Mouse (Mus musculus) liver, embryonic 16.5 days (tissue): Measurements from ENCODE around the gene Hspb6. TPM values are rescaled to one million over a fixed set of nuclear protein-coding genes. Genes with fewer than 3 reads are reported as not detected.

Source experiments
- ATAC-seq: fragments of 200-750 bp; cut with Nextera tagmentation; 2 replicates; pipeline ENCODE4 v1.8.0; 2017; ENCODE audit warnings: low read depth, mild to moderate bottlenecking, moderate number of reproducible peaks, moderate library complexity
- H3K27ac ChIP-seq: fragments of 300-500 bp; sonication (generic); 2 replicates; pipeline ENCODE4 v1.5.1; 2014; ENCODE audit warnings: mild to moderate bottlenecking, low read length
- H3K27me3 ChIP-seq: fragments of 300-500 bp; sonication (generic); 2 replicates; pipeline ENCODE4 v1.6.1; 2014; ENCODE audit warnings: low read depth, low read length, mixed read lengths; ENCODE audit not compliant: control insufficient read depth, insufficient read depth
- H3K36me3 ChIP-seq: fragments of 300-500 bp; sonication (generic); 2 replicates; pipeline ENCODE4 v1.6.1; 2014; ENCODE audit warnings: mild to moderate bottlenecking; ENCODE audit not compliant: control insufficient read depth, insufficient read depth
- H3K4me1 ChIP-seq: fragments of 300-500 bp; sonication (generic); 2 replicates; pipeline ENCODE4 v1.6.1; 2014; ENCODE audit warnings: low read depth, low read length, mixed read lengths; ENCODE audit not compliant: control insufficient read depth
- H3K4me2 ChIP-seq: fragments of 300-500 bp; sonication (generic); 2 replicates; pipeline ENCODE4 v1.6.1; 2014; ENCODE audit warnings: low read depth, low read length, mixed read lengths
- H3K4me3 ChIP-seq: fragments of 300-500 bp; sonication (generic); 2 replicates; pipeline ENCODE4 v1.5.1; 2014; ENCODE audit warnings: low read depth, mild to moderate bottlenecking, low read length
- H3K9ac ChIP-seq: fragments of 300-500 bp; sonication (generic); 2 replicates; pipeline ENCODE4 v1.6.1; 2014; ENCODE audit warnings: low read depth, low read length
- H3K9me3 ChIP-seq: fragments of 300-500 bp; sonication (generic); replicated peaks from 2 replicates; pipeline ENCODE4 v1.6.1; 2016; ENCODE audit warnings: low read length; ENCODE audit not compliant: control insufficient read depth
- WGBS: fragments of 180-500 bp; shearing (Covaris S2); extraction: QIAGEN DNeasy Blood & Tissue Kit; methylation state at CpG from one replicate; pipeline ENCODE4 v1.1.7; 2014; ENCODE audit not compliant: insufficient replicate concordance; 5-methylcytosine and 5-hydroxymethylcytosine counted together
- polyA plus RNA-seq: library from polyadenylated mRNA; unstranded; fragments of >200 nt; fragmentation: Nextera tagmentation; extraction: Ambion mirVana; gene quantifications from 2 replicates; pipeline ENCODE4 v1.2.1, GENCODE M21; 2015

Hspb6 gene
- polyA plus RNA-seq, 1 experiment from 2014 or later, result 6.9 TPM

DNA sequence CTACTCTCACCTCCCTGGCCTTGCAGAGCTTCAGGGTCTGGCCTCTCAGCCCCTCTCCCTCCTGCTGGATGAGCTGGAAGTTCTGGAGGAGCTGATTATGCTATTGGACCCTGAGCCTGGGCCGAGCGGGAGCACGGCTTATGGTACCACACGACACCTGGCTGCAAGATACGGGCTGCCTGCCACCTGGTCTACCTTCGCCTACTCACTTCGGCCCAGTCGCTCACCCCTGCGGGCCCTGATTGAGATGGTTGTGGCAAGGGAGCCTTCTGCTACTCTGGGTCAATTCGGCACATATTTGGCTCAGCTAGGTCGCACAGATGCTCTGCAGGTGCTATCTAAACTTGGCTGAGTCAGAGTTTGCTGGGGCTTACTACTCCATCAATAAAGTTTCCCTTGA, 15.6 kb downstream of the Hspb6 start:
- Histone ChIP-seq H3K9me3 (no peaks in the 10 kb centered on the region), H3K27me3 (no peaks in the 10 kb centered on the region), H3K4me2 (no peak overlapping the region), H3K4me1 (peaks cover 8% of the 10 kb centered on the region), H3K9ac (no peak overlapping the region), H3K4me3 (no peak overlapping the region), H3K27ac (no peak overlapping the region), H3K36me3 (peaks cover 38% of the 10 kb centered on the region)
- no peak for ATAC-seq
- WGBS, result 83% methylated on average over 11 of the region's 11 CpGs

DNA sequence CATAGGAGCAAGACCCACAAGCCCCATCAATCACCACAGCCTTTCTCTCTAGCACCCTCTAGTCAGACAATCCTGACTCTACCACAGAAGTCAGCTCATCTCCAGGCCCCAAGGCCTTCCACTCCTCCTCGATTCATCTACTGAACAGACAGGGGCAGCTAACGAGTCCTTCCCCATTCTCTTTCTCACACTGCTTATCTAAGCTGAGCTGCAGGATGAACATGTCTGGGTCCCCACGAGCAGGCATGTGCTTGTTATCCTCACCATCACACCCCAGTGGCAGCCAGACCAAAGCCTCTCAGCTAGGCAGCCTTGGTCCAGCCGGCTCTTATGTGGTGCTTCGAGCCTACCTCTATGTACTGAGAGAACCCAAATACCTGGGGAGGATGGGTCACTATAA, 20.4 kb downstream of the Hspb6 start:
- Histone ChIP-seq H3K27me3 (no peaks in the 10 kb centered on the region), H3K27ac (no peak overlapping the region), H3K9me3 (no peaks in the 10 kb centered on the region), H3K4me2 (no peak overlapping the region), H3K9ac (no peak overlapping the region), H3K4me1 (peaks cover 7% of the 10 kb centered on the region), H3K36me3 (peaks cover 82% of the 10 kb centered on the region), H3K4me3 (no peak overlapping the region)
- peak; percentile 27; the same call in 1 of the 2 replicates for ATAC-seq
- WGBS, result 46% methylated on average over 5 of the region's 5 CpGs

DNA sequence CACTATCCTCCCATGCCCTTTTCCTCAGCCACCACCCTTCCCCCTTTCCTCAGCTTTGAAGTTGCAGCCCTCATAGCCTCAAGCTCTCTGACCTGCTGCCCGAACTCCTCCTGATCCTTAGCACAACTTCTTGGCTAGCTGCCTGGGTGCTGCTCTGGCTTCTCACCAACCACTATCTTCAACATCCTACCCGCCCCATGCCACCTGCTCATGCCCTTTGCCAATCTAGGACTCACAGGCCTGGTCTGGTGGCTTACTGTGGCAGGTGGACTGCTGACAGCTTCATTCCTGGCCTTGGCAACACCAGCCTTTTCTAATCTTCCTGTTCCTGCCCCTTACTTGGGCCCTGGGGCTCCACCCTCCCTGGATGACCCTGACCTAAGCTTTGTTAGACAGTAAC, 21.0 kb downstream of the Hspb6 start:
- H3K4me2 ChIP-seq, result no peak overlapping the region
- no peaks in the 10 kb centered on the region for H3K9me3 ChIP-seq
- H3K27me3 ChIP-seq, result no peaks in the 10 kb centered on the region
- no peak overlapping the region for H3K9ac ChIP-seq
- ATAC-seq, result 0 out of 2 replicates have a peak, but pooled peaks have one; percentile 28
- H3K27ac ChIP-seq, result no peak overlapping the region
- H3K36me3 ChIP-seq, result peaks cover 85% of the 10 kb centered on the region
- WGBS, result 55% methylated on average over 2 of the region's 2 CpGs
- H3K4me1 ChIP-seq, result peaks cover 7% of the 10 kb centered on the region
- no peak overlapping the region for H3K4me3 ChIP-seq

DNA sequence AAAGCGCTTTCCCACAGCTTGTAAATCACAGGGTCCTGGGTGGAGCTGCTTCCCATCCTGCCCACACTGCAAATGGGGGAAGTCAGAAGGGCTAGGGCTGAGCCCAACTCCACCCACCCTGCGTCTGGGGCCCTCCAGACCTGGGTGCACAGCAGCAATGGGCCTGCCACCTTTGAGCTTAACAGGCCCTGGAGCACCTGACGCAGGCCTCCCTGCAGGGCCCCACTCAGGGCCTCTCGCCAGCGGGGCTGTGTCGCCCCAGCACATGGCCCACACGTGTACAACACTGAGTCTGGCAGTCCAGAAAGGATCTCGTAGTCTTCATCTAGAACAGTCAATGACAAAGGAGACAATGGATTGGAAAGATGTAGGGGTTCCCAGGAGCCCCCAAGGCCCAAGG, 28.0 kb downstream of the Hspb6 start:
- H3K36me3 ChIP-seq, result peaks cover 78% of the 10 kb centered on the region
- H3K9ac ChIP-seq, result no peak overlapping the region
- 77% methylated on average over 8 of the region's 8 CpGs for WGBS
- no peak overlapping the region for H3K27ac ChIP-seq
- no peaks in the 10 kb centered on the region for H3K27me3 ChIP-seq
- H3K4me2 ChIP-seq, result no peak overlapping the region
- H3K4me1 ChIP-seq, result no peaks in the 10 kb centered on the region
- H3K9me3 ChIP-seq, result no peaks in the 10 kb centered on the region
- ATAC-seq, result no peak
- no peak overlapping the region for H3K4me3 ChIP-seq

DNA sequence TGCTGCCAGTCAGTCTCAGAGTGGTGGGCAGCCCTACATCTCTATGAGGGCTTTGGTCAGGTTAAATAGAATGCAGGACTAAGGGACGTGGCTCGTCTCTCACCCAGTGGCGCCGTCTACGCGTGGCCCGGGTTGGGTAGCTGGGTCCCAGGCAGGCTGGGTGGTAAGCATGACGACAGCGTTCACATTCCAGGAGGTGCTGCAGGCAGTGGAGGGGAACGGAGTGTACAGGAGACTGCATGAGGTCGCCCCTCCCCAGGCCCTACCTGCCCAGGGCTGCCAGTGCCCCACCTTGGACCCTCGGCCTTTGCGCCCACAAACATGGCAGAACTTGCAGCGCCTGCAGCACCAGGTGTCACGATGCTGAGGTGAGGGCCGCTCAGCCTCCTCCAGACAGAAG, 29.6 kb downstream of the Hspb6 start:
- Histone ChIP-seq H3K9ac (no peak overlapping the region), H3K36me3 (peaks cover 79% of the 10 kb centered on the region), H3K4me2 (no peak overlapping the region), H3K4me3 (no peak overlapping the region), H3K4me1 (peaks cover under 1% of the 10 kb centered on the region), H3K27ac (no peak overlapping the region), H3K27me3 (no peaks in the 10 kb centered on the region), H3K9me3 (no peaks in the 10 kb centered on the region)
- ATAC-seq, result no peak
- 86% methylated on average over 16 of the region's 16 CpGs for WGBS

DNA sequence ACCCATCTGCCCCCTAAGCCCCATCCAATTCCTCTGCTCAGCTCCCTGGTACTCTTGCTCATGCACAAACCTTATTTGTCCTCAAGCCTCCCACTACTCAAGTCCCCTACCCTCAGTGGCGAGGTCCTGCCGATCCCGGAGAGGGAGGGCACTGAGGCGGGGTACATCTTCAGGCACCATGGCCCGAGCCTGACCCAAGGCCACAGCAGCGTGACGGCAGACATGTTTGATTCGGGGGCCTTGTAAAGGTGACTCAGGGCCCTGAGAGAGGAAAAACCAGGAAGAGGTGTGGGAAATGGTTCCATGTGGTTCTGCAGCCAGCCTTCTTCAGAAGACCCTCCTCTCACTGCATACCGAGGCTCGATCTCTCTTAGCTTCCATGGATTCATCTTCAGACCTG, 32.4 kb downstream of the Hspb6 start:
- Histone ChIP-seq H3K9ac (no peak overlapping the region), H3K9me3 (no peaks in the 10 kb centered on the region), H3K27me3 (no peaks in the 10 kb centered on the region), H3K4me1 (peaks cover 14% of the 10 kb centered on the region), H3K4me2 (no peak overlapping the region), H3K4me3 (no peak overlapping the region), H3K27ac (no peak overlapping the region), H3K36me3 (peaks cover 58% of the 10 kb centered on the region)
- ATAC-seq, result no peak
- WGBS, result 86% methylated on average over 10 of the region's 10 CpGs

- Histone ChIP-seq H3K4me1 (peaks cover 22% of the 10 kb centered on the region), H3K4me3 (no peak overlapping the region), H3K4me2 (no peak overlapping the region), H3K27me3 (no peaks in the 10 kb centered on the region), H3K36me3 (peaks cover 49% of the 10 kb centered on the region), H3K9ac (no peak overlapping the region), H3K9me3 (no peaks in the 10 kb centered on the region), H3K27ac (no peak overlapping the region)
- WGBS, result 88% methylated on average over 7 of the region's 7 CpGs
- ATAC-seq, result no peak
Measured at GRCm38 (mm10) chr7:30585170-30585569, 33.2 kb downstream of the Hspb6 start.

DNA sequence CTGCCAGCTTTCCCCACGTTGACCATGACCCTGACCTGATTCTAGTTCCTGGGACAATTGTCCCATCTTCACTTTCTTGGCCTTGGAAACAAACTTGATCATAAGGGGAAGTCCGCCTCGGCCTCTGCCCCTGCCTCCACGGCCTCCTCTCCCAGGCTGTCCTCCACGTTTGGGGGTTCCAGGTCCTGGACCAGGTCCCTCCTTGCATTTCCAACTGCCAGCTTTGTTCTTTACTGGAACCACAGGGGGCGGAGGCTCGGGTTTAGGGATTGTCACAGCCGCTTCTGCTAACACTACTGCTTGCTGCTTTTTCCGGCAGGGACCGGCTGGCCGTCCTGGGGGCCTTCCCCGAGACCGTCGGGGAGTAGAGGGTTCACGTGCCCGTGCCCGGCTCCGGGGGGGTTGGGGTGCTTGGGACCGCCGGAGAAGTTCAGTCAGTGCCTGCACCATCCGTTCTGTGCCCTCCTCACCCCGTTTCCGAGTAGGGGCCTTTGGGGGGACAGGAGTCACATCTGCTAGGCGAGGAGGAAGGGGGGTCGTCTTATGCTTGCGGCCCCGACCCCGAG, 34.6 kb downstream of the Hspb6 start:
- ATAC-seq, result no peak
- Histone ChIP-seq H3K4me1 (peaks cover 22% of the 10 kb centered on the region), H3K9me3 (no peaks in the 10 kb centered on the region), H3K27ac (no peak overlapping the region), H3K4me2 (peak overlapping the region; percentile 93; the same call in 1 of the 2 replicates), H3K27me3 (no peaks in the 10 kb centered on the region), H3K36me3 (peaks cover 41% of the 10 kb centered on the region), H3K9ac (no peak overlapping the region; the same call in 1 of the 2 replicates), H3K4me3 (no peak overlapping the region)
- WGBS, result 88% methylated on average over 28 of the region's 28 CpGs

DNA sequence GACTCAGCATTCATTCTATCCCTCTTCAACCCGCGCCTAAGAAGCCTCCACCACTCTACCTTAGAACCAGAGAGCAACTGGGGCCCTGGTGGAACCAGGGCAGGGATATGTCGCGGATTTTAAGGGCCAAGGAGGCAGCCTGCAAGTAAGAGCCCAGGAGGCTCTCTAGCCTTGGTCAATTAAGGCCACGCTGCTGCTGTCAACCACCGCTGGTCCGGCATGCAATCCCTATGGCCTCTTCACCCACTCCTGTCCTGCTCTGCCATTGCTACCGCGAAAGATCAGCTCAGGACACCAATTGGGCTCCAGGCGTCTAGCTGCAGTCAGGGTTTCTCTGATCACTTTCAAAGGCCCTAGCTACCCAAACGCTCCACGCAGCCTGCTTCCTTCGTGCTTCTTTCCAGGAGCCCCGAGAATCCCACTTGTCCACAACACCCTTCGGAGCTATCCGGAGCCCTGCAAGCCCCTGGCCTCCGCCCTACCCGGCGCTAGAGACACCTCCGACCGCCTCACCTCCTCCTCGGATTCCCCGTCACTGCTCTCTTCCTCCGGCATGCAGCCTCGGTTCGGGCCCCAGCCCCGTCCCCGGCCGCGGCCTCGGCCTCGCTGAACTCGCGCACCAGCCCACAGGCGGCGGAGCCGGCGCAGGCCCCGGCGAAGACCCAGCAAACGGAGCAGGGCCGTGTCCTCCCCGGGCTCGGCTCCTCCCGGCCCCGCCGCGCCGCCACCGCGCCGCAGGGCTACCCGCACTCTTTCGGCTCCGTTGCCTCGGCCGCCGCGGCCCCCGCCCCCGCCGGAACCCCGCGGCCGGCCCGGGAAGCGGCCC, 36.1 kb downstream of the Hspb6 start:
- H3K4me3 ChIP-seq, result peak overlapping the region; percentile 95
- peaks cover 22% of the 10 kb centered on the region for H3K4me1 ChIP-seq
- no peaks in the 10 kb centered on the region for H3K27me3 ChIP-seq
- WGBS, result under 1% methylated on average over 54 of the region's 67 CpGs
- ATAC-seq, result peak; percentile 11
- peak overlapping the region; percentile 87 for H3K27ac ChIP-seq
- peak overlapping the region; percentile 99 for H3K9ac ChIP-seq
- H3K36me3 ChIP-seq, result peaks cover 33% of the 10 kb centered on the region
- no peaks in the 10 kb centered on the region for H3K9me3 ChIP-seq
- peak overlapping the region; percentile 93 for H3K4me2 ChIP-seq
